Mouse (Mus musculus) kidney, postnatal 4 days (tissue): Measurements from ENCODE around the gene Rnf113a2.

Source experiments
- DNase-seq, 2 experiments: peaks; one replicate each; pipeline ENCODE4 v3.0.0; 2021; ENCODE audit warnings: mixed read lengths in 2 of 2

Gene Rnf113a2

DNA sequence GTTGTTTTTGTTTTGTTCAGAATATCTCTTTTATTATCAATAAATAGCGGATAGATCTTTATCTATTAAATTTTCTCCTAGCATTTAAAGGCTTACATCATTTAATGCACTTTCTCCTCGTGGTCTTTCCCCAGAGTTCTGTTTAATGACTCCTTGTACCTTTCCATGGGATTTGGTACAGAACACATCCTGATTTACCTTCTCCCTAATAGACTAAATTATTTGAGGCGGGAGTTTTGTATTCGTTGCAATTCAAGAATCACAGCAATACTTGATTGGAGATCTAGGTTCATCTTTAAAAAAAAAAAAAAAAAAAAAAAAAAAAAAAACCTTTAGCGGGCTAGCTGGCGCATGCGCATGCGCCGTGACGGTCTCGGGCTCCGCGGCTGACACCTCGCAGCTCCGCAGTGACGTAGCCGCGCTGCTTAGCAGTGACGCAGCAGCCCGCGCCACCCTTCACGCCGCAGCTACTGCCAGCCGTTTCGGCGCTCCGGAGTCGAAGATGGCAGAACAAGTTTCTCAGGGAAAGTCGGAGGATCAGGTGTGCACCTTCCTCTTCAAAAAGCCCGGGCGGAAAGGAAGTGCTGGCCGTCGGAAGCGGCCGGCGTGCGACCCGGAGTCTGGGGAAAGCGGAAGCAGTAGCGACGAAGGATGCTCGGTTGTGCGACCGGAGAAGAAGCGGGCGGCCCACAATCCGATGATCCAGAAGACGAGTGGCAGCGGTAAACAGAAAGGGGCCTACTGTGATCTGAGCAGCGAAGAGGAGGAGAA lies at the start of gene Rnf113a2:
TSS of gene Rnf113a2 (plus strand) at position 363 of the 771 bp plus-strand sequence.
- DNase-seq: peak; percentile 89 to 93

DNA sequence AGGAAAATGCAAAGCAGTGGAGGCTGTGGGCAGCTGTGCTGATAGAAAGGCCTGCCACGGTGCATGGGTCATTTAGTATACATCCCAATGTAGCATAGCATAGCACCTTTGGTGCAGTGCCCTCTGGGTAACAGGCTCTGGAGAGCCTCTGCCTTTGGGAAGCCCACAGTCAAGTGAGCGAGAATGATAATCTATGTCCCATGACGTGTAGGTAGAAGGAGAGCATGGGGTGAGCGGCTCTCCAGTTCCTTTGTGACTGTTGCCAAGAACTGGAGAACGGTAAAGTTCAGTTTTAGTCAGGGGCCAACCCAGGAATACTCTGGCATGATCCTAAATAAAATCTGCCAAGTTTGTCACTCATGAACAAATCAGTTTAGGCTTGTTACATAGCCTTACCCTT lies 45.3 kb upstream of the Rnf113a2 start:
- DNase-seq: no peak

DNA sequence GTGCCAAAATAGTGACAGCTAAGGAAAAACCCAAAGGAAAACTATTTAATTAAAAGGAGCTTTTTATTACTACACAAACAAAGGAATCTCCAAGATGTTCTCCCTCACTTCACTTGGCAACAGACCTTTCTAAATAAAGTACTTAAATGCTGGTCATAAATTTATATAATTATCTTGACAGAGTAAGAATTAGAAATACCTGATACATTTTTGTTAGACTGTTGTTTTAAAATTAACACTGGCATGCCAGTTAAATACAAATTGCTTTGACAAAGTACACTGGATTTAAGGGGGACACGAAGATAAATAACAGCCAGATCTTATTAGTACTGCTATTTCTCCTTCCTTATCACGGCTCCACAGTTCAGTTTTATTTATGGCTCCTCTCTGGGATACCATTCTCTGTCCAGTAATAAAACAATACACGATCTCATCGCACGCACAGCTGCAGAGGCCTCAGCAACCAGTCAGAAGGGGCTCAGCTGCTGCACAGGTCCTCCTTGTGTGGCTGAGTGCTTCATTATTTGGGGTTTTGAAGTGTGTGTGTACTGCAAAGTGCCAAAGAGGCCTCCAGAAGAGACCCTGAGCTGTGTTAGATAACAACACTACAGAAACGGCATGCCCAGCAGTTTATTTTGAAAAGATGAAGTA lies 43.0 kb upstream of the Rnf113a2 start:
- DNase-seq: peak; percentile 20 to 38

DNA sequence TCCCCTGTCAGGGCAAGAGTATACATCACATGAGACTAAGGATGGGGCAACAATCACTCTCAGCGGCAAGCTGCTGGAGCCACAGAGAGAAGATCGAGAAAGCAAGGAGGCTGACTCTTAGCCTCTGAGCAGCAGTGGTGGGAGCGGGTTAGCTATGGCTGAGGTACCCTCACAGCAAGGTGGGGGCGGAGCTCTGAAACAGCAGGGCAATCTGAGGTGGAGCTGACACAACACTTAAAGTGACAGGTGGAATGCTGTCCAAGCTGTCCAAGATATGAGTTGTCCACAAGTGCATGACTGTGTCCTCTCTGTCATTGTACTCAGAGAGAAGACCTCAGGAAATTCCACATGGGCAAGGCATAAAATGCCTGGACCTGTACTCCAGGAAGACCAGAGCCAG lies 34.6 kb upstream of the Rnf113a2 start:
- DNase-seq: no peak

DNA sequence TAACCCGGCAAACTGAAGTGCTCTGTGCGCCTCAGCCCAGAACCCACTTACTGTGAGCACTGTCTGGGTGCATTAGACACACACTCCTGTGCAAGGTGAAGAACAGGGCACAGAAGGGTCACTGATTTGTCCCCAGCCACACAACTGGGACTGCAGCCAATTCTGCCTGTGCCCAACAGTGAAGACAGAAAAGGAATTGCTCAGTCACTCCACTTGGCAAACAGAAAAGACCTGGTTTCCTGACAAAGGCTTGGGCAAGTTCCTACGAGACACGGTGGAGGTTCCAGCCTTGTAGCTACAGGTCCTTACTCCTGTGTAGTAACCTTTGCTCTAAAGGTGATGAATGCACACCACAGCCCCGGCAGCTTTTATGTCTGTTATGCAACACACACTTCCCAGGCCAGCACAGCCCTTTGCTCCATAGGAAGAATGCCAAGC lies 32.3 kb upstream of the Rnf113a2 start:
- DNase-seq: peak in 1 of 2 experiments; percentile 33

DNA sequence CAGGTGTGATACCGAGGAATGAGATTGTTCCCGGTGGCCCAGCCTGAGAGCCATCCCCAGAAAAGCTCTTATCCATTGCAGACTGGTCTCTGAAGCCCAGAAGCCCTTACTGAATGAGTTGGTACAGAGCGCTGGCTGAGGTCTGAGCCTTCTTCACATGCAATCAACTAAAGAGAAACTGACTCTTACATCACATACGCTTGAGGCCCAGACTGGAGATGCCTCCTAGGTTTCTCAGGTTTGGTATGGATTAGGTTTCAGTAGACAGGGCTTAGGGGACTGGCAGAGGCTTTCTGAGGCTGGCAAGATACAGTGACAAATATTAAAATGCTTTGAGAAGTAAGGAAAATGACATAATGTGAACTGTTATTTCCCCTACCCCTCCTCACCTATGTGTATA lies 31.6 kb upstream of the Rnf113a2 start:
- DNase-seq: no peak

DNA sequence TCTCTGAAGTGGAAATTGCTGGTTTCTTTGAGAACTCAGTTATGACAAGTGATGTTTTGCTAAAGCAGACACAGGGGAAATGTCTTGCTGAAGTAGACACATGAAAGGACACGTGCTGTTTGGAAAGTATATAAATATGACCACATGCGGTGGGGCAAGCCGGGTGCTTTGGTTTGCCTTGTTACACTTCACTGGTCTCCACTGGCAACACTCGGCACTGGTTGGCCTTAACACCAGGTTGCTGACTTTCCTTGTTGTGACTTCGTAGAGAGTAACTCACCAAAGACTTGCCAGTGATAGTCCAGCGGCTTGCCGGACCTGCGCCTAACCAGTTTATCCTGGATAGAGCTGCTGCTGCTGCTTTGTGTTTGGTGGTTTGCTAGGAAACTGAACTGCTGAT lies 28.9 kb upstream of the Rnf113a2 start:
- DNase-seq: no peak

DNA sequence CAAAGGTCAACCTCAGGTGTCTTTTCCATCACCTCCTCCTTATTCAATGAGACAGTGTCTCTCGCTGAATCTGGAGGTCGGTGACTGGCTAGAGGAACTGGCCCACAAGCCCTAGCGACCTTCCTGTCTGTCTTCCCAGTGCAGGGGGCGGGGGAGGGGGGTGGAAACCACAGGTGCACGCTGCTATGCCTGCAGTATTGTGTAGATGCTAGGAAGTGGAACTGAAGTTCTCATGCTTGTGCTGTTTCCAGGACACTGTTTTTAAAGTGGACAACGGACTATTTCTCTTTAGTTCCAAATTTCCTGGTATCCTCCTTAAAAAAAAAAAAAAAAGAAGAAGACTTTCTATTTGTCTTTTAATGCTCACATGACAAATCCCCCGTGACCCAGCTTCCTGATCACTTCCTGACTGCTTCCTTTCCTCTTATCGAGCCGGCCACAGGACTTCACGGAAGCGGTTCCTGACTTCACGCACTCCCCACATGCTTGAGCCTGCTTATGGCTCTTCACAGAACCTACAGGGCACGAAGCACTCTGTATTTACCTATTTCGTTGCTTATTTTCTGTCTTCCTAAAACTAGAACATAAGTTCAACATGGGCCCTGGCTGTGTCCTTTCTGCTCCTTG lies 28.1 kb upstream of the Rnf113a2 start:
- no peak for DNase-seq

DNA sequence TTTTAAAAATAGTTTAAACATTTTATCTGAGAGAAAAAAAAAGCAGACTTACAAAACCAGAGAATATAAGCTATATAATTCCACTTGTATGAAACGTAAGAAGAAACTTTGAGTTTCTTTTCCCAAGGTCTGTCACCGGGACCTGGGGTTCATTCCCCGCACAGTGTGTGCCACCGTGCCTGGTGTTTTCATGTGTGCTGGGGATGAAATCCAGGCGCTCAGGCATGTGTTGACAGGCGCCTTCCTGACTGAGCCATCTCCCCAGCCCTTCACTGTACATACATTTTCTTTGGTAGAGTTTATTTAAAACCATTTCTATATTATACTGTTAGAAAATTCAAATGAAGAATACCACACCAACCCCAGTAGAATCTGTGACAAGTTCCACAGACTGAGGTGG lies 26.7 kb upstream of the Rnf113a2 start:
- no peak for DNase-seq

DNA sequence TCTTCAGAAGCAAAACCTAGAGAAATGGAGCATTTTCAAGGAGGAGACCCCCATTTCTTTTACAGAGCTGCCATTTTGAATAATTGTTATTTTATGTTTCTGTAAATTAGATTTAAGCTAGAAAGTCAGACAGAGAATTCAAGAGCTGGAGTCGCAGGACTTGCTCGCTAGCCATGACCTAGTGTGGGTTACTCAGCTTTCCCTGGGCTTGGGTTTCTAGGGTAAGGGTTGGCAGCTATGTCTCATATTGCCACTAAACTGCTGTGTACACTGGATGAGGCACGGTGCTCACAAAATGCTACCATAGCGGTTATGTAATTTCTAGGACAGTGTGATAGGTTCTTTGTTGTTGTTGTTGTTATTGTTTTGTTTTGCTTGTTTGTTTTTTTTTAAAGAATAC lies 24.3 kb upstream of the Rnf113a2 start:
- DNase-seq: no peak

DNA sequence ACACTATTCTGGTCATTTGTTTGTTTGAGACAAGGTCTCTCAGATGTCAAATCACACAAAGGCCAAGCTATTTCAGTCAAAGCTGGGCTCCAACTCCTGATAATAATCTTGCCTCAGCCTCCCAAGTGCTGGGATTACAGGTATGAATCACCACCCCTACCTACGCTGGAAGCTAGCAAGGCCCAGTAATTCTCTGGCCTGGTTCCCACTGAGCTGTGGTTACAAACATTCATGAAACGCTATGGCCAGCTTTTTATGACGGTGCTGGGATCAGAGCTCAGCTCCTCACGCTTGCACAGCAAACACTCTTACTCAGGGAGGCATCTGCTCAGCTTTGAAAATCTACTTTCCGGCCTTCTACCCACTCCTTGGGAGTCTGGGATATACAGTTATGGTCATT lies 23.1 kb upstream of the Rnf113a2 start:
- no peak for DNase-seq

DNA sequence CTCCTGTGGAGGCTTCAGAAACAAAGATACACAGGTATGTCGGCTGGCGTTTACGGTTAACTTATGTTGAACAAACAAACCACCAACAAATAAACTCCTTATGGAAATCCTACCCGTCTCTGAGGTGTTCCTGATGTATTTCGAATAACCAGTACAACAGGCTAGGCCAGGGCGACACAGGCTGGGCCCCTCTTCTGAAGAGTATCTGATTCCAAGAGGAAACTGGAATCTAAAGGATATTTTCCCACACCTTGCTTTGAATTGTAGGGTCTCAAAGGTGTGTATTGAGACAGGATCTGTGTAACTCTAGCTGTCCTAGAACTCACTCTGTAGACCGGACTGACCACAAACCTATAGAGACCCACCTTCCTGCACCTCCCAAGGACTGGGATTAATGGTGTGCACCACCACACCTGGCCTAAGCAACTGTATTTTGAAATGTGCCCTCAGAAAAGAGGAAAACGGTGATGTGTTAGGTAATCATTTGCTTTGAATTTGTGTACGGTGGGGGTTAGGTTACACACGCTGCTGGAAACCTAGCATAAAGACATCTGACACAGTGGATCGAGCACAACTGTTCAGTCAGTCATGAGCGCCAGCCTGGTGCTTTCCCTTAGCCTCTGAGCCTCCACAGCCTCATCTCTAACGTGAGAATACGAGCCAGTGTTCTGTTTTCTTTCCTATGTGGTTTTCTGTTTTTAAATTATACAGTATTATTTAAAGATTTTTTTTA lies 19.9 kb upstream of the Rnf113a2 start:
- DNase-seq: no peak

DNA sequence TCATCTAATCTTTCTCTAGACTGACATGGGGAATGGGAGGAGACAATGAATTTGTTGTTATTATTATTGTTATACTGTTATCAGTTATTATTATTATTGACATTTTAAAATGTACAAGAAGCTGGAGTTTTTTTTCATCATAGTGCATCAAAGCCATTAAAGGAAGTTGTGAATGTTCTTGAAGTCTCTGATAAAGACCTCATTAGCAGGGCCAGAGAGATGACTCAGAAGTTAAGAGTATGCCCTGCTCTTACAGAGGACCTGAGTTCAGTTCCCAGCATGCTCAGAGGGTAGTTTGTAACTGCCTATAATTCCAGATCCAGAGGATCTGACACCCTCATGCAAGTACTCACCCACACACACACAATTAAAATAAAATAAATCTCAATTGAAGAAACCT lies 19.3 kb upstream of the Rnf113a2 start:
- no peak for DNase-seq

DNA sequence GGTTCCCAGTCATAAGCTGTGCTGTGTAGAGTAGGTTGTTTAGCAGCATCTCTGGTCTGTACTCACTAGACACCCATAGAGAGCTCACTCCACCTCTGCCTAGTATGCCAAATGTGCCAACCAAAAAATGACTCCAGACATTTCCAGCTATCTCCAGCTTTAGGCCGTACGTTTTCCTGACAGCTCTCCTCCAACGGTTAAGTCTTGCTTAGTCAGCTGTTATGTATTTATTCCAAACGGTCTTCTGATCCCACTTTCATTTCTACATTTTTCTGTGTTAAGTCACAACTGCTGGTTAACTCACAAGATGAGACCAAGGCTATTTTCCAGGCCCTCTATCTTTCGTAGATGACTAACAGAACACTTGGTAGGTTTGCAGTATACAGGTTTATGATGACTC lies 18.4 kb upstream of the Rnf113a2 start:
- DNase-seq: no peak

DNA sequence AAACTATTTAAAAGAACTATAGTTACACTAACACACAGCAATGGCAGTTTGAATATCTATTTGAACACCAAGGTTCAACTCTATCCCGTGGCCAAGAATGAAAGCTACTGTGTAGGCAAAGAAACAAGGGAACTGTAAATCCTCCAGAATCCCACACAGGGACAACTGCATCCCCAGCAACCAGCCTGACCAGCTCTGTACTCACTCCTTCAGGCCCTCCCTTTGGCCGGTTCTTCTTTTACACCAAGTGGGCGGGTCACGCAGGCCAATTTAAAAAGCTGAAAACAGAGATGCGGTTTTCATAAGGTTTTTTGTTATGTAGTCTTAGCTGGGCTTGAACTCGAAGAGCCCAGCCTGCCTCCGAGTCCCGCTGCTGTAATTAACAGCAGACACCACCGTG lies 17.9 kb upstream of the Rnf113a2 start:
- DNase-seq: no peak

DNA sequence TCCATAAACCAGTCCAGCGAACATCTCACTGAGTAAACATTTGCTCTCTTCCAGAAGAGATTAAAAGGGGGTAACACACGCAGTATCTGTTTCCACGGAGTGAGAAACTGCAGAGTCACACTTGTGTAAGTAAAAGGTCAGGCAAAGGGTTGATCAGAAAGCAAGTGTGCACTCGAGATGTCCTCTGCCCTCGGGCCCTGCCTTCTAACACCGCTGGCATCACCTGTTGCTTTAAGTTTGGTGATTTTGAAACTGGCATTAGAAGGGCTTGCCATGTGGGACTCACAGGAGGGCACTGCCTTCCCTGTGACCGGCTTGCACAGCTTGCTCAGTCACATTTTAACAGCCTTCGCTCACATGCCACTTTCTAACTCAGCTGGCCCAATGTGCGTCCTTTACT lies 17.3 kb upstream of the Rnf113a2 start:
- DNase-seq: peak; percentile 14 to 31

DNA sequence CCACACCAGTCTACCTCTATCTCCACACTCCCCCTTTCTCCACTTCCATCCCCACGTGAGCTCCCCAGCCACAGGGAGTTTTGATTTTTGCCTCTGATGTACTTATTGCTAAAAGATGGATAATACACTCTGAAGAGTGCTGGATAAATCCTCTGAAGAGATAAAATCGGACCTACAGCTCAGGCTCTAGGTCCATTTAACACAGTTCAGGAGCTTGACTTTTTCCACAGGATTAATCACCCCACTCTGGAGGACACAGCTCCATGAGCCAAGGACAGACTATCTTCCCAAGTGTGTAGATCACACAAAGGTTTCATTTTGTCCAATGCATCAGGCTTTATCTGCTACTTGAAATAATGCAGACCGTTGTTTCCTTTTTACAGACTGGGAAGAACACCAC lies 16.9 kb upstream of the Rnf113a2 start:
- no peak for DNase-seq

DNA sequence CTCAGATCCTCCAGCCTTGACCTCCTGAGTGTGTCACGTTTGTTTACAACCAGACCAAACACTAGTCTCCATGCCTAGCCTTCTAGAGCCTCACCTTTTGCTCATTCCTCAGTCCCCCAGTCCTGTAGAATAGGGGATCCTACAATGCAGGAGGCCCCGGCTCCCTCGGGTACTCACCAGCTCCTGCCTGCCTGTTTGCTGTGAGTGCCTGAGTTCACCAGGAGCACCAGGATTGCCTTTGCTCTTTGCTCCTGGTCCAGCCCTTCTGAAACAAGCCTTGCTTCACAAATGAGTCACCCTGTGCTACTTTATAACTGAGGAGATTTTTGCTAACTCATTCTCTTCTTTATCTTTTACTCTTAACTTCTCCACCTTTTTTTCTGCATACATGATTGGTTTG lies 16.3 kb upstream of the Rnf113a2 start:
- peak; percentile 17 to 37 for DNase-seq

DNA sequence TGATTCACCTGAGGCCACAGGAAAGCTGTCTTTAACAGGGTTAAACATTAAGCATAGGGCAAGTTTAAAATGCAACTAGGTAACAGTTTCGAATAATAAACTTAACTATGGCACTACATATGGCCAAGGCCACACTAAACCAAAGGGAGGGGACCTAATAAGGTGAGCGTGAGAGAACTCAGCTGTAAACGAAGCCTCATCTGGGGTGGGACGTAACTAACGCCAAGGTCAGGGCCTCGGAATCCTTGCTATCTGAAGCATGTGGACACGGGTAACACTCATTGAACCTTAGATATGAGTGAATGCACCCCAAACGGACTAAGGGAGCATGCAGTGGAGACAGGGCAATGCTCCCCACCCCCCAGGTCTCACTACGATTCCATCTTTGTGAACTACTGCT lies 14.1 kb upstream of the Rnf113a2 start:
- DNase-seq: no peak

DNA sequence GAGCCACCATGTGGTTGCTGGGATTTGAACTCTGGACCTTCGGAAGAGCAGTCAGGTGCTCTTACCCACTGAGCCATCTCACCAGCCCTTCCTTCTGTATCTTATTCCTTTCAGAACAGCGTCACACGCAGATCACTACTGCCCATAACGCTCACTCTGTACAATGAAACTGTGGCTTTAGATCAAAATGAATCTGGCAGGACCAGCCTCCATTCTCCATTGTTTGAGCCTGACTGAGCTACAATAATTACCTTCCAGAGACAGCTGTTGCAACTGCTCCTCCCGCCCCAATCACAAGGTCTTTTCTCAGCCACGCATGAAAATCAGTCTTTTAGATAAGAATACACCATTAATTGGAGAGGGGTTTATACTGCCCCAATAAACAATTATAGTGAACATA lies 12.5 kb upstream of the Rnf113a2 start:
- no peak for DNase-seq

DNA sequence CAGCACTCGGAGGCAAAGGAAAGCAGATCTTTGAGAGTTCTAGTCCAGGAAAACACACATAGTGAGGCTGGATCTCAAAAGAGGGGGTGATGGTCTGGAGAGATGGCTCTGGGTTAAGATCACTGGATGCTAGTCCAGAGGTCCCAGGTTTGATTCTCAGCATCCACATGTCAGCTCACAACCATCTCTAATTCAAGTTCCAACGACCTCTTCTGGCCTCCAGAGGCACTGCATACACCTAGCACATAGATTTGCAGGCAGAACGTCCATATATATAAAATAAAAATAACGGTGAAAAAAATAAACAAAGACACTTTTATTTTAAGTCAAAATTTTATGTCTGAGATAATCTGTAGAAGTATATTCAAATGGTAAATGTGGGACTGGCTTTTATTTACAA lies 9.7 kb upstream of the Rnf113a2 start:
- DNase-seq: no peak

DNA sequence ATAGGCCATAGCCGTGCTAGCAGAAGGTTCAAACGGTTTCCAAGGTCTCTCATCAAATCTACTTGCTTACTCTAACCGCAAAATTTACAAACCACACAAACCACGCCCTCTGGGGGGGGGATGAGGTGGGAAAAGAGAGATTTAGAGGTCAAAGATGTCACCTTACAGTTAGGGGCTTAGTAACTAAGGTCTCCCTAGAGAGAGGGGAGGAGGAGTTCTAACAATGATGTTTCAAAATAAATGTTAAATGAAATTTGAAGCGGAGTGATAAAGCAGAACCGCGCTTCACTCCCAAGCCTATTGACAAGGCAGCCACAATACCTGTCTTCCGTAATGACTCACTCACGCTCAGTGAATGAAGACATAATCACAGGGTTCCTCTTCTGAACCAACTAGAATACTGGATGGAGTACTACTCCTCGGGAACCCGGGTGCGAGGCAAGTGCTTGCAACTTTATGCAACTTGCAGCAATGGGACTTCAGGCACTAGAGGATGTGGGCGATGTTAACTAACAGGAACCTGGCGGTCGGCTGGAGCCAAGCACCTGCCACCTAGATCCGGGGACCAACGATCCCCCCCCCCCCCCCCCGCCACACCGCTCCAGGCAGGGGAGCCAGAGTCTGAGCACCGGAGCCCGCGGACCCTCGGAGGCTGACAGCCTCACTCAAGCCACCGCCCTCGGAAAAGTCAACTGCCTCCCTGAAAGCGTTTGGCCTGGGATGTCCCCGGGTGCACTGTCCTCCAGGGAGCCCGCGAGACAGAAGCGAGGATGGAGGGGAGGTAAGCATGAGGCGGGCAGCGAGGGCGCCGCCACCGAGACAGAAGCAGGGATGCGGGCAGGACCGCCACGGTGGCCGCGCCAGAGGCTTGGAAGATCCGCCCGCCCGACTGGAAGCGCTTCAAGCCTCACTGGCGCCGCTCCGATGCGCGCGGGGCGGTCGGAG lies 8.8 kb upstream of the Rnf113a2 start:
- DNase-seq: peak; percentile 18 to 23
